Mouse (Mus musculus) granulocyte monocyte progenitor cell, adult 5-6 weeks (primary cell): Measurements from ENCODE around the gene Ak2. TPM values are rescaled to one million over a fixed set of nuclear protein-coding genes. Genes with fewer than 3 reads are reported as not detected.

Source experiments
- ATAC-seq: replicated peaks from 2 replicates; pipeline ENCODE4 v1.8.0; 2016; ENCODE audit warnings: mild to moderate bottlenecking, moderate TSS enrichment, inconsistent platforms; ENCODE audit not compliant: poor library complexity, severe bottlenecking
- total RNA-seq, 2 experiments: library from RNA; stranded (forward) in 1 of 2; stranded (reverse) in 1 of 2; fragments of 200-712, 200-1000 nt in 1 of 2; fragments of >200 nt in 1 of 2; fragmentation: Nextera tagmentation in 1 of 2; gene quantifications; 2 replicates each; pipeline ENCODE4 v1.2.3; 2014 to 2017

The Ak2 gene
- total RNA-seq (2014; fragmentation: Nextera tagmentation) (166 and 176 TPM in 2 replicates), total RNA-seq (2017) (169 and 186 TPM in 2 replicates)

DNA sequence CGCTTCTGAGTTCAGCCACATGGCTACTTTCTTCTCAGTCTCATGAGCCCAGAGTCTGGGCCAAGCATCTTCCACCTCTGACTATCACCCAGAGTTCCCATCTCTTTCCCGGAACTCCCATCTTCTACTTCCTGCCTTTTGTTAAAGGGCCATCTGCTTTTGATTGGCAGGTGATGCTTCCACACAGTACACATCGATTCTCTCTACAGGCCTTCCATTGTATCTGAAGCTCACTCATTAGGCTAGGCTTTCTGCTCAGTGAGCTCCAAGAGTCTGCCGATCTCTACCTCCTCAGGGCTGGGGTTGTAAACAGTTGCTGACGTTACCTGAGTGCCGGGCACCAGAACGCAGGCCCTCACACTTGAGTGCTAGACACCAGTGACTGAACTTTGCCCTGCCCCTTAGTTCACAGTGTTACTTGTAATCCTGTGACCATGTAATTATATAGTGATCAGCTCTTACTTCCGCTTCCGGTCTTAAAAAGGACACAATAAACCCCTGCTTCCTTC lies at the start of gene Ak2:
TSS of gene Ak2 (plus strand) at position 459 of the 509 bp plus-strand sequence.
- no peak for ATAC-seq

DNA sequence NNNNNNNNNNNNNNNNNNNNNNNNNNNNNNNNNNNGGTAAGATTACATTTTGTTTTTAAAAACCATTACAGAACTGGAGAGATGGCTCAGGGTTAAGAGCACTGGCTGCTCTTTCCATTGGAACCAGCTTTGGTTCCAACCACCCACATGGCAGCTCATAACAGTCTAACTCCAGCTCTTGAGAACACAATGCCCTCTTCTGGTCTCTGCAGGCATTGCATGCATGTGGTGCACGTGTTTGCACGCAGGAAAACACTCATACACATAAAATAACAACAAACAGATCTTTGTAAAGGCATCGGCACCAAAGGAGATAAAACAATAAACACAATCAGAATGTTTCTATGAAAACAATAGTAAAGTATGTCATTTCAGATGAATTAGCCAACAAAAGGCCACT lies 49.4 kb upstream of the Ak2 start:
- no peak for ATAC-seq

DNA sequence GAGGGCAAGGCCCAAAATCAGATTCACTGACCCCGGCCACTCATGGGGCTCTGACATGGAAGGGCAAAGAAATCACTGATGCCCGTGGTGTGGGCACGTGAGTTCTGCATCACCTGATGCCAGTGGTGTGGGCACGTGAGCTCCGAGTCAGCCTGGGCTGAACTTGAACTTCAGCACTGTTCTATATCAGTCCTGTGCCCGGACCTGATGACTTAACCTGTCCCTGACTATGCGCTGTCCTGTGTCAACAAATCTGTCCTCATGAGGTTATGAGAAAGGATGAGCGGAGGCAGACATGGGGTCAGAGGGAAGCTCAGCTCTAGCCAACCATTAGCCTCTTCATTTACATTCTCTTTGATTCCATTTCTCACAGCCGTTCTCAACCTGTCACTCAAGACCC lies 45.0 kb upstream of the Ak2 start:
- no peak for ATAC-seq

DNA sequence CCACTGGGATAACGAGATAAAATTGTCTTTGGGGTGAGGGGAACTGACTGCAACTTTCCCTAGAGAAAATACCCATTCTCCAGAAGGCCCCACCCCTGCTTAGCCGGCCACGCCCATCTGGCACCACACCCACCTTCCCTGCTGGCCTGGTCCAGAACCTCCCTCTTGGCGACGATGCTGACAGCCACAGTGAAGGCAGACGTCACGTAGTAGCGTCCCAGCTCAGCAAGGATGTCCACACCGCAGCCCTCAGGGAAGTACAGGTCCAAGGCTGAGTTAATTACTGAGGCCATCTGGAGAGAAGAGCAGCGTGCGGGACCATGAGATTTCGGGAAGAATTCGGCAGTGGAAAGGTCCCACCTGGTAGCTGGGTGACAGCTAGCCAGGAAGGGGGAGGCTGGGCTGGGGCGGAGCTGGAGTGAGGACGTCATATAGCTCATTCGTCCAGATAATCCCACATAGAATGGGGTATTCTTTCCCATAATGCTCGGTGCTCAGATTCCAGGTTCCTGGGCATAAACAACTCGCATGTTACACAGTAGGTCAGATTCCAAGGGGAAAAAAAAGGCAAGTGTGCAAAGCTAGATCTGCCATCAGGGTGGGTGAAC lies 44.3 kb upstream of the Ak2 start:
- peak; percentile 45 for ATAC-seq

DNA sequence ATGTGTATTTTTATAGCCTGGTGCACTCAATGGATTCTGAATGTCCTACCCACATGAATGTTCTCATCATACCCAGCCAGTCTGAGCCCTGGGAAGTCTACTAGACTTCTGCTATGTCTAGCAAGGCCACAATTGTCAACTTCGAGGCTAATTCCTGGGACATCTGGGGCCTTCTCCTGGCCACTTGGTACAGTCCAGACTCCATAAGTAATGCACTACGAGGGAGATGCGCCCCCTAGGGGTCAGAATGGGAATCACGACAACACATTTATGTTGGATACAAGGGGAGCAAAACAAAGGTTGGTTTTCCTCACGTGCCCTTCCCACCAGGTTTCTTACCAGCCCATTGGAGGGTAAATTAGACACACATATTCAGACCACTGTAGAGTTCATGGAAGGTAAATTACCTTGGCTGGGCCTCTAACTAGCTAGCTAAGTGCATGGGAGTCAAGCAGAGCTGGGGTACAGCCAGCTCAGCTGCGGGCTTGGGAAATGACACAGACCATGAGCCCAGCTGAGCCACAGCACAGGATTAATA lies 43.6 kb upstream of the Ak2 start:
- peak; percentile 52 for ATAC-seq

DNA sequence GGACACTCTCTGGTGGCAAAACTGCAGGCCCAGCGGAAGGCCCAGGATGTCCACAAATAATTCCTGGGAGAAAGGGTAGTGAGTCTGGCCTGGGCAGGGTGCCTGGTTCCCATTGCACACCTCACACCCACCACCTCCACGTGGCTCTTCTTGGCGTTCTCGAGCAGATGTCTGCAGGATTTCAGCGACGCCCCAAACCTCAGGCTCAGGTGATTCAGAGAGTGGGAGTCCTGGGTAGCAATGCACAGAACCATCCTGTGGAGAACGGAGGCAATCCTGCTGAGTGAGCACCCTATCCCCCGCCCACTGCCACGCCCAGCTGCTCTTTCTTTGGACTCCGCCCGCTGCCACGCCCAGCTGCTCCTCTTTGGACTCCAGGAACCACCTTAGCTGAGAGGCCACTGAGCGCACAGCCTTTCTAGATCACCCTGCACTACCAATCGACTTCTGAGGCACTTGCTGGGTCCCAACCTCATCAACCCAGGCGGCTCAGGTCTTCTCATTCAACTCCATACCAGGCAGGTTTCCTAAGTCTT lies 42.2 kb upstream of the Ak2 start:
- ATAC-seq: no peak

DNA sequence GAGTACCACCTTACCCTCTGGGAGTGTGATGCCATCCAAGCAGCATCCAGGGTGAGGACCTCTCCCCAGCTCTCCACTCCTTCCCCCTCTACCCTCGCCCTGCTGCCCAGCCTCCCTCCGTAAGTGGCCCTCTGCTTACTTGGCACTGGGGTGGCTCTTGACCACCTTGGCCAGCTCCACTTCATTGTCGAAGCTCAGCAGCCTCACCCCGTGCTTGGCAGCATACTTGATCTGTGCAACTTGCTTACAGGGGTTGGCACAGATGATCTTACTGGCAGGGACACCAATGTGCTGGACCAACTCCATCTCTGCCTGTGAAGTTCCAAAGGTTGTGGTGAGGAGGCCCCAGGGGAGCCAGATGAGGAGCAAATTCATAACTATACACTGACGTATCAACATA lies 41.3 kb upstream of the Ak2 start:
- no peak for ATAC-seq

DNA sequence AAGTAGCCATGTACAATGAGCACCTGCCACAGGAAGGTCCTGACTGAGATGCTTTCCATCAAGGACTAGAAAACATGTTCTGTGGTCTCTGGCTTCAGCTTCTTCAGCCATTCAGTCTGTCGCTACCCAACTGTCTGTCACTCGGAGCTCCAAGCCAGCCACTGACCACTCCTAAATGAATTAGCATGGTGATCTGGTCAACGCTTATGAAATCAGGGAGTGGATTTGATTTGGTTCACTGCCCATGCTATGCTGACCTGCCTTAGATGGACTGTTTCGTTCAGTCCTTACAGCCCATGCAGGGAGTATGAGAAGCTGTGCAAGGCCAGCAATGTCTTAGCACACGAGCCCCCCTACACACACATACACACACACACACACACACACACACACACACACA lies 37.9 kb upstream of the Ak2 start:
- no peak for ATAC-seq

DNA sequence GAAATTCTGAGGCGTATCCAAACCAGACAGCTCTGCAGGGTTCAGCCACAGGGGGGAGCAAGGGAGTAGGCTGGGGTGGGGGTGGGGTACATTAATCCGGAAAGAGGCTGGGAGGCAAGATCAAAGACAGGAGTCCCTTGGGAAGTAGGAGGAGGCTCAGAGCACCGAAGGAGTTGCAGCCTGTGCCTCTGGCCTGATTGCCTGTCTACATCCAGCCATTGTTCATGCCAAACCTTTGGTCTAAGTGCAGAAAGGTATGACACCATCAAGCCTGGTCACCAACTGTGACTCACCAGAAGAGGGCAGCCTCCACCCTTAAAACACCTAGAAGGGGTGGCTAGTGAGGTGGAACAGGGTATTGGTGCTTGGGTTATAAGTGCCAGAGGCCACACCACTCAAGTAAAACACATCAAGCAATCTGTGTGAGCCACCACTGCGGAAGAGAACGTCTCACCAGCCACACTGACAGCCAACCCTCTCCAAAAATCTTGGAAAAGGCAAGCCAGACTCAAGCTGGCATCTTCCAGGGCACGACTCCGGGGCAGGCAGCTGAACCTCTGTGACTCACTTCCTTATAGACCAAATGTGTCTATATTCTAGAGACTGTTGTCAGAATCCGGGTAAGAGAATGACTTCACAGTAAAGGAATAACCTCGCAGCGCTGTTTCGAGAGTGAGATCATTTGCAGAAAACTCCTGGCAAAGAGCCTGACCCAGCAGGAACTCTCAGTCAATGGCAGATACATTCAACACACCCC lies 34.4 kb upstream of the Ak2 start:
- ATAC-seq: peak; percentile 76

DNA sequence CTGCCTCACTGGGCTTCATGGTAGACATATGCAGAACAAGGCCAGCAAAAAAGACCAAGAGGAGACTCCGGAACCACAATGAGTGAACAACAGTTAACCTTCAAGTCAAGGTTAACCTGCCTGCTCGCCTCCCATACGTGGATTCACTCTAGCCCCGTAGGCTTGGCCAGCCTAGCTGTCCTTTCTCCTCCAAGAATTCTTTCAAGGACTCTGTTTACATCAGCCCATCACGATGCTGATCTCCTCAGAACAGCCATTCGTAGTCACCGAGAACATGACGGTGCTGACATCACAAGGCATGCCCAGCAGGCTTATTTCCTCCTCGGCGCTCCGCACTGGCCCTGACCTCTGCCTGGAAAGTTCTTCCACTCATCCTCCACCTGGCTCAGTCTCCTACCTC lies 33.6 kb upstream of the Ak2 start:
- no peak for ATAC-seq

DNA sequence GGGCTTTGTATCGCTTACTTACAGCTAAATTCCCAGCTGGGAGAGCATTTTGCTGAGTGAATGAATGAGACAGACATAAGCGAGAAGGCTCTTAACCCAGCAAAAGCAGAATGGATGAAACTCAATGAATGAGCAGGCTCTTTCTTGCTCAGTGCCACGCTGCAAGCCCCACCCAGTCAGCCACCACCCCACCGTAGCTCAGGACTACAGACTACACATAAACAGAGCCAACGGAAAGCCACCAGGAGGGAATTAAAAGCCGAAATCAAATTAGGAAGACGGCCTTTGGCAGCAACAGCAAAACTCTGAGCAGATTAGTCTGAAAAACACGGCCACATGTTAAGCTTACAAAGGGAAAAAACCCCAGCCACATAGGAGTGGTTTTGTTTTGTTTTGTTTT lies 32.9 kb upstream of the Ak2 start:
- ATAC-seq: no peak

DNA sequence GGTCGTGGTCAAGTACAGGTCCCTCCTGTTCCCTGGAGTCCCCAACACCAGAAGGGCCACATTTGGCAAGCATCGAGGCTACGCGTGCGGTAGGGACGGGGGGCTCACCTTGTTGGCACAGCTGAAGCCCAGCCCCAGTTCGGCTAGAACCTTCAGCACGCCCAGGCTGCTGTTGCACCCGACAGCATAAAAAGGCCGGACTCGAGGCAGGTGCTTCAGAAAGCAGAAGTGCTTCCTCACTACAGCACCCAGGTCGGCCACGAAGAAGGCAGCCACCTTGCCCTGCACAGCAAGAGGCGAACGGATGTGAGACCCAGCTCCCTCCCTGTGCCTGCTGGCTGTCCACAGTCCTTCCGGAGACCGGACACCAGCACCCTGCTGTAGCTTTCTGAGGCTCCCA lies 32.1 kb upstream of the Ak2 start:
- ATAC-seq: peak; percentile 7; the same call in 1 of the 2 replicates

DNA sequence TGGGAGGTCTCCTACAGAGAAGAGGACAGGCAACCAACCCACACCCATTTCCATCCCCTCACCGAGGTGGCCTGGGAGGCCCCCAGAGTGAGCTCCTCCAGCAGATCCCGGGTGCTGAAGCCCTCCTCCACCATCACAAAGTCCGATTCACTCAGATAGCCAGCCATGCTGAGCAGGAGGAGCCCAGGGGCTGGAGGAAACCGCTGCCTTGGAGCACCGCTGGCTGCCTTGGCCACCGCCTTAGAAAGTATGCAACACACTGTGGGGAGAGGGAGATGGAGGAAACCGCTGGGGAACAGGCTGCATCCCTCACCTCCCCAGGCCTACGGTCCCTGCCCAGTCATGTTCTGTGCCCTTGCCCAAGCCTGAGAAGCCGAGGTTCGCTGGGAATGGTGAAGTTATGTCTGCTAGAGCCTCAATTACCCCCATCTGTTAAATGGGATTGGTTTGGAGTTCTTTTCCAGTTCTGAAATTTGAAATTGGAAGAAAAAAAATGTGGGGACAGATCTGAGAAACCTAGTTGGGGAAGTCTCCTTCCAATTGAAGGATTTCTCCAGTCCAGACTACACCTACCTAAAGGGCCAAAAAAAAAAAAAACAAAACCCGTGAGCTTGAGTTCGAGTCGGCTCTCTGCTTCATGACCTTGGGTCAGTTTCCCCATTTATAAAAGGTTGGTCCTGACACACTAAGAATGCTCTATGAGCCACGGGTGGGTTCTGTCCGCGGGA lies 30.3 kb upstream of the Ak2 start:
- no peak for ATAC-seq

DNA sequence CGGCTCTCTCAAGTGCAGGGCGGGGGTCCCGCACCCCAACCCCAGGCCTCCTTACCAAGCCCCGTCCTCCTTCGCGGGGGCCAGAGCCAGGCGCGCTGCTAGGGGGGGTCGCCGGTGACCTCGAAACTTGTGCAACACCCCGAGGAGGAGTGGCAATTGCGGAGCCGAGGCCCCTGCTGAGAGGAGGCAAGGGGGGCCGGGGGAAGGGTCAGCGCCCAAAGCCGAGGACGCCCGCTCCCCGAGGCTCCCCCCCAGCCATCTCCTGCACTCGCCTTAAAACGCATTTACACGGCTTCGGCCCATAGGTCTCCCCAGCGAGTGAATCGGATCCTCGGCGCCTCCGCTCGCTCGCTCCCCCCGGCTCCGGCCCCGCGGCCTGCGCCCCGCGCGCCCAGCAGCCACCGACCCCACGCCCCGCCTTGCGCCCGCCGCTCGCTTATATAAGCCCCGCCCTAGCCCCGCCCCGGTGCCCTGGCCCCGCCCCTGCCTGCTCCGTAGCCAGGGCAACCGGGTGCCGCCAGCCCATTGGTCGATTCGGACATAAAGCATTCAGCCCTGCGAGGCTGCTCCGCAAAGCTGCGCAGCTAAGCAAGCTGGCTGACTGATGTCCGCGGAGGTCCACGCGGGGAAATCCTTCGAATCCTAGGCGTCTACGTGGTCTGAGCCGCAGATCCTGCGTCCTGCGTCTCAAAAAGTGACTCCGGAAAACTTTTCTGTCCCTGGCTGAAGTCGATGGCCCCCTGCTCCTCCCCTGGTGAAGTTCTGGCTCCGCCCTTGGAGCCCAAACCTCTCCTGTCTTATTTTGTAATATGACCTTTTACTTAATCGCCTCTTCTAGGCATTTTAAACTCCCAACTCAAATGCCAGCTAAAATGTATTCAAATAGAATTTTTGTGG lies 29.5 kb upstream of the Ak2 start, which contains the start of gene Azin2:
TSS of gene Azin2 (minus strand) at position 414 of the 897 bp plus-strand sequence.
- ATAC-seq: peak; percentile 86

DNA sequence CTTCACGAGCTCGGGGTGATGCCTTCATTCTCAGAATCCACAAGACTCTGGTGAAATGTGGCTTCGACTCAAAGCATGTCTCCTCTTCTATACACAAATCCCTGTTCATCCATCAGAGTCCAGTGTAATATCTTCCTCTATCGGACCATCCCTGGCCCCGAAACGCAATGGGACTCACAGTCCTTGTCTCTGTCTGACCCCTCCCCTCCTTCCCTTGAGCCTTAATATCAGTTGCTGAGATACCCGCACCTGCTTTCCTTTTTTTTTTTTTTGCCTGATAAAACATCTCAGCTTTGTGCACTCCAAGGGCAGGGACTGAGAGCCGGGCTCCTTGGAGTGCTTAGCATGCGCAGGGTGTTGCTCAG lies 28.9 kb upstream of the Ak2 start:
- no peak for ATAC-seq

DNA sequence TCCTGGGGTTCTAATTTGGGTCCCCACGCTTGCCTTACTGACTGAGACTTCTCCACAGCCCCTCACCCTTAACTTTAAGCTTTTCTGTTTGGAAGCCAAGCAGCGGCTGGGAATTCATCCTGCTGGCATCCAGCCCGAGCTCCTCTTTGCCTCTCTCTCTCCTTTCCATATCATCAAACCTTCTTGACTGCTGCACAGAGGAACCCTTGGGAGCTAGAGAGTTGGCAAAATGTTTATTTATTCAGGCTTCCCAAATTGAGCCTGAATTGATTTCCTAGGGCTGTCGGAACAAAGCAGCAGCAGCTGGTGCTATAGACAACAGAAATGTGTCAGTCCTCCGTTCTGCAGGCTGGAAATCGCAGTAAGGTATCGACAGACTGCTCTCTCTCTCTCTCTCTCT lies 25.0 kb upstream of the Ak2 start:
- no peak for ATAC-seq

DNA sequence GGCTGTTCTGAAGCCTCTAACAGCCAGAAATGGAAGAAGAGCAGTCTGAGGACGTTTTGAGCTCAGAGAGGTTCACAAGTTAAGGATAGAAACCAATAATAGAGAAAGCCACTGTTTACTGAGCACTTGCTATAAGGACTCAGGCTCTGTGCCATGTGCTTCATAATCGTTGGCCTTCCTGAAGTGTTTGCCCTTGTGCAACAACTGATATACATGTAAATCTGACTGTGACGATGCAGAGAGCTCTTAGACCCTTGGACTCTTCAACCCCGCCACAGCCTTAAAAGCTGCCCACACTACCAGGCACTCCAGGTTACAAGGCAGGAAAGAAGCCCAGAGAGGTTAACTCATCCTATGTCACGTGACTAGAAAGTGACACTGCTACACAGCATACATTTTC lies 22.7 kb upstream of the Ak2 start:
- ATAC-seq: no peak

DNA sequence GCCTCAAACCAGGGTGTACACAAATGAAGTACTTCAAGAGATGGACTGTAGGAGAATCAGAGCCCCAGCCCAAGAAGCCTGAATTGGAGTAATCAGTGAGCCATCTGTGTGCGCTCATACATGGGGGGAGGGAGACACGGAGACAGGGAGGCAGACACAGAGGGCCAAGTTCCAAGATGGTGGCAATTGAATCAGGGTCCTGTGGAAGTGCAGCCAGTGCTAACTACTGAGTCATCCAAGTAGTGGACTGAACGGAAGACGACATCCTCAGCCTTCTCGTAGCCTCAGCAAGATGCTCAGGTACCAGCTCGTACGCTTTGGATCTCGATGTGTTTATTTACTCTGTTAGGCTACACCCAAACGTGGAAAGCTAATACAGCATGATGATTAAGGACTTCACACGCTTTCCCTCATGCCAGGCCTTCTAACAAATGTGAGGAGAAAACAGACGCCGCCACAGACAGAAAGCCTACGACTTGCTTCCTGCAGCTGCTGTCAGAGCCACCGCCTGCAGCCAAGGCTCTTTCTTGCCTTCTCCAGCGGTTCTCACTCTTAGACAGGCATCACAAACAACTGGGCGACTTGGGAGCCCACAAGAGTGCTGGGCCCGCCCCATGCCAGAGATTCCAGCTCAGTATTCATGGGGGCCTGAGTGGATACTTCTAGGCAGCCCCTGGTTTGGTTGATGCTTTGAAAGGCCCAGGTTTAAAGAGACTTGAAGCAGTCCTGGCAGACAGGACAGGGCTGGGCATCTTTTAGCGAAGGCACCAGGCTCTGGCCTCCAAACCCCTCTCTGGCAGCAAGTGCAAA lies 21.9 kb upstream of the Ak2 start:
- ATAC-seq: no peak

DNA sequence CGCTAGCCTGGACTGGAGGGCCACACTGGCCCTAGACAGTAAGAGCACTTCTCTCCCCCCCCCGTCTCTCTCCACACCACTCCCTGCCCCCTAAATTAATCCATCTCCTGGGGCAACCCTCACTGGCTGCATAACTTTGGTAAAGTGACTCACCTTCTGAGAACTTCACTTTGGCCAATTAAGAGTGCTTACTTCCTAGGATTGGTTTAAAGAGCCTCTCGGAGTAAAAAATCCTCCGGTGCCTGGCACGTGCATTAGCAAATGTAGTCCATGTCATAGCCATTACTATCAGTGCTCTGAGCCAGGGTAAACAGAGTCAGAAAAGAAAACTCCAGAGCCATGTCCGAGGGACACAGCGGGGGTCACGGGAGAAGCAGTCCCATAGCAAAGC lies 21.3 kb upstream of the Ak2 start:
- no peak for ATAC-seq
